Mouse (Mus musculus) cerebellum, adult 2 months (tissue): ENCODE measurements around the gene Rnf41. TPM values are rescaled to one million over a fixed set of nuclear protein-coding genes. Genes with fewer than 3 reads are reported as not detected.

Experiments used
- DNase-seq, 2 experiments: peaks; one replicate each; pipeline ENCODE4 v3.0.0; 2021
- H3K27ac ChIP-seq: fragments of 200-500 bp; 2 replicates; pipeline ENCODE4 v1.5.1; 2012; ENCODE audit warnings: low read length, control low read depth, inconsistent platforms; ENCODE audit not compliant: insufficient read depth
- H3K27me3 ChIP-seq: fragments of 200-500 bp; 2 replicates; pipeline ENCODE4 v1.6.1; 2012; ENCODE audit warnings: inconsistent platforms, mild to moderate bottlenecking, low read length, moderate library complexity; ENCODE audit not compliant: control insufficient read depth, insufficient read depth
- H3K4me1 ChIP-seq: fragments of 200-500 bp; 2 replicates; pipeline ENCODE4 v1.6.1; 2011; ENCODE audit warnings: low read length; ENCODE audit not compliant: control insufficient read depth, insufficient read depth
- H3K4me3 ChIP-seq: fragments of 200-500 bp; replicated peaks from 2 replicates; pipeline ENCODE3; 2011; ENCODE audit warnings: mild to moderate bottlenecking, low read depth, low read length, control low read depth; ENCODE audit not compliant: insufficient read depth
- CTCF ChIP-seq: fragments of 200-500 bp; IDR thresholded peaks from 2 replicates; pipeline ENCODE4 v1.5.1; 2011; ENCODE audit warnings: low read depth, mild to moderate bottlenecking, control low read depth, low read length, moderate library complexity, borderline replicate concordance; ENCODE audit not compliant: insufficient read depth
- POLR2A ChIP-seq: fragments of 200-500 bp; IDR thresholded peaks from 2 replicates; pipeline ENCODE4 v1.6.1; 2011; ENCODE audit warnings: low read length, control low read depth, borderline replicate concordance; ENCODE audit not compliant: insufficient read depth
- WGBS: fragments of 180-500 bp; shearing (Covaris S2); methylation state at CpG from one replicate; pipeline ENCODE4 v1.1.7; 2018; 5-methylcytosine and 5-hydroxymethylcytosine counted together
- polyA plus RNA-seq: library from polyadenylated mRNA; depleted of rRNA; stranded (reverse); fragments of >200 nt; gene quantifications from 2 replicates; pipeline ENCODE4 v1.2.3, GENCODE M21; 2012

The Rnf41 gene
- polyA plus RNA-seq, 1 experiment = 90.5 TPM

- WGBS = 5% methylated on average over 1 of the region's 1 CpGs
- Histone ChIP-seq H3K4me1 (peaks cover 9% of the 10 kb centered on the region), H3K4me3 (peak overlapping the region; percentile 50), H3K27me3 (no peaks in the 10 kb centered on the region), H3K27ac (peak overlapping the region; percentile 58; the same call in 1 of the 2 replicates)
- DNase-seq = peak in 1 of 2 experiments; percentile 62
- TF ChIP-seq POLR2A = no peak
Observed at GRCm38 (mm10) chr10:128413076-128413475, 1.6 kb downstream of the Rnf41 start.

- Histone ChIP-seq H3K27ac (no peak overlapping the region), H3K27me3 (no peaks in the 10 kb centered on the region), H3K4me1 (peaks cover 3% of the 10 kb centered on the region), H3K4me3 (no peak overlapping the region)
- DNase-seq = no peak
- 45% methylated on average over 5 of the region's 5 CpGs for WGBS
- TF ChIP-seq CTCF = no peak
- TF ChIP-seq POLR2A = no peak
Observed at GRCm38 (mm10) chr10:128414848-128415247, 3.4 kb downstream of the Rnf41 start.

- no peak overlapping the region for H3K4me3 ChIP-seq
- TF ChIP-seq CTCF = no peak
- no peak for TF ChIP-seq POLR2A
- peak in 1 of 2 experiments; percentile 78 for DNase-seq
- no peak overlapping the region; the same call in 1 of the 2 replicates for H3K27ac ChIP-seq
- H3K27me3 ChIP-seq = no peaks in the 10 kb centered on the region
- WGBS = 7% methylated on average over 5 of the region's 5 CpGs
- peaks cover 4% of the 10 kb centered on the region; the same call in 1 of the 2 replicates for H3K4me1 ChIP-seq
Observed at GRCm38 (mm10) chr10:128422426-128422825, 11.0 kb downstream of the Rnf41 start.

- Histone ChIP-seq H3K4me3 (no peak overlapping the region), H3K27me3 (no peaks in the 10 kb centered on the region), H3K4me1 (peaks cover 4% of the 10 kb centered on the region; the same call in 1 of the 2 replicates), H3K27ac (no peak overlapping the region)
- DNase-seq = no peak
- WGBS = 75% methylated on average over 7 of the region's 7 CpGs
- no peak for TF ChIP-seq CTCF
- TF ChIP-seq POLR2A = no peak
Observed at GRCm38 (mm10) chr10:128424604-128425003, 13.1 kb downstream of the Rnf41 start.

- Histone ChIP-seq H3K27ac (no peak overlapping the region), H3K27me3 (no peaks in the 10 kb centered on the region), H3K4me3 (no peak overlapping the region), H3K4me1 (peaks cover 4% of the 10 kb centered on the region; the same call in 1 of the 2 replicates)
- DNase-seq = no peak
- WGBS = 93% methylated on average over 3 of the region's 3 CpGs
- TF ChIP-seq CTCF (no peak), POLR2A (no peak)
Observed at GRCm38 (mm10) chr10:128425260-128425659, 13.8 kb downstream of the Rnf41 start.

GRCm38 (mm10) chr10:128429052-128429451, 17.6 kb downstream of the Rnf41 start:
- no peak for DNase-seq
- WGBS = 86% methylated on average over 5 of the region's 5 CpGs
- no peaks in the 10 kb centered on the region; the same call in 1 of the 2 replicates for H3K4me1 ChIP-seq
- H3K4me3 ChIP-seq = no peak overlapping the region
- H3K27me3 ChIP-seq = no peaks in the 10 kb centered on the region
- TF ChIP-seq POLR2A = no peak
- no peak for TF ChIP-seq CTCF
- no peak overlapping the region for H3K27ac ChIP-seq

- H3K4me1 ChIP-seq = no peaks in the 10 kb centered on the region; the same call in 1 of the 2 replicates
- no peaks in the 10 kb centered on the region for H3K27me3 ChIP-seq
- TF ChIP-seq CTCF (no peak), POLR2A (no peak)
- DNase-seq = no peak
- H3K27ac ChIP-seq = no peak overlapping the region
- H3K4me3 ChIP-seq = no peak overlapping the region
- WGBS = 92% methylated on average over 4 of the region's 4 CpGs
Observed at GRCm38 (mm10) chr10:128429454-128429853, 18.0 kb downstream of the Rnf41 start.

GRCm38 (mm10) chr10:128433417-128433816, 22.0 kb downstream of the Rnf41 start:
- Histone ChIP-seq H3K4me1 (peaks cover 34% of the 10 kb centered on the region), H3K4me3 (no peak overlapping the region), H3K27me3 (no peaks in the 10 kb centered on the region), H3K27ac (no peak overlapping the region)
- TF ChIP-seq POLR2A (no peak), CTCF (no peak)
- DNase-seq = no peak
- WGBS = 89% methylated on average over 2 of the region's 2 CpGs

GRCm38 (mm10) chr10:128434681-128435080, 23.2 kb downstream of the Rnf41 start:
- peaks cover 39% of the 10 kb centered on the region for H3K4me1 ChIP-seq
- H3K4me3 ChIP-seq = no peak overlapping the region
- no peak for TF ChIP-seq CTCF
- no peak for TF ChIP-seq POLR2A
- WGBS = 43% methylated on average over 10 of the region's 10 CpGs
- DNase-seq = peak; percentile 39 to 46
- H3K27ac ChIP-seq = peak overlapping the region; percentile 62
- H3K27me3 ChIP-seq = no peaks in the 10 kb centered on the region
